In genomic region chr17:5023745-5024144, GRCm38 (mm10) we compare ENCODE assay signal across 31 mouse cellular contexts. TPM values are rescaled to one million over a fixed set of nuclear protein-coding genes. Genes with fewer than 3 reads are reported as not detected.
DNase-seq lines count a peak whose midpoint lies in the region; ATAC-seq and TF ChIP-seq lines count a peak whose summit lies in the region.
"Had no signal": no experiment of that assay in that cellular context is flagged by ENCODE, and none has a peak within 500 bp of the region (broad histone marks: within the 10 kb centered on the region; RNA-seq: fewer than 3 reads in every experiment).

No protein-coding gene starts in this region.

- H3K9ac ChIP-seq in hindbrain, embryonic 13.5 days: peak overlapping the region; percentile 10; the same call in 1 of the 2 replicates
- no peak overlapping the region for H3K9ac ChIP-seq in hindbrain, postnatal 0 days (replicated peaks; ENCODE audit: low read length)
- no peak overlapping the region for H3K9ac ChIP-seq in kidney, embryonic 15.5 days
- H3K9ac ChIP-seq in midbrain, embryonic 13.5 days (replicated peaks): 0 out of 2 replicates have a peak overlapping the region, but pooled peaks have one; percentile 7
- no peak overlapping the region for H3K9ac ChIP-seq in midbrain, embryonic 15.5 days
- no peak overlapping the region for H3K9ac ChIP-seq in liver, embryonic 11.5 days (ENCODE audit: low read depth, low read length)
- H3K9ac ChIP-seq: embryonic facial prominence, embryonic 13.5 days; forebrain, embryonic 12.5 days; forebrain, embryonic 15.5 days; heart, embryonic 12.5 days; heart, embryonic 15.5 days had no signal

- H3K9me3 ChIP-seq in hindbrain, embryonic 13.5 days: no peaks in the 10 kb centered on the region
- H3K9me3 ChIP-seq in hindbrain, postnatal 0 days (ENCODE audit: low read length): no peaks in the 10 kb centered on the region
- no peaks in the 10 kb centered on the region for H3K9me3 ChIP-seq in kidney, embryonic 15.5 days (replicated peaks)
- no peaks in the 10 kb centered on the region for H3K9me3 ChIP-seq in midbrain, embryonic 13.5 days
- H3K9me3 ChIP-seq in midbrain, embryonic 15.5 days: no peaks in the 10 kb centered on the region
- H3K9me3 ChIP-seq in liver, embryonic 11.5 days (ENCODE audit: control insufficient read depth, low read length): no peaks in the 10 kb centered on the region
- H3K9me3 ChIP-seq: embryonic facial prominence, embryonic 10.5 days; embryonic facial prominence, embryonic 13.5 days; forebrain, embryonic 12.5 days; forebrain, embryonic 15.5 days; G1E; heart, embryonic 12.5 days; heart, embryonic 15.5 days; hindbrain, embryonic 10.5 days had no signal

- DNase-seq in hindbrain, postnatal 0 days (ENCODE audit: low spot score): no peak
- DNase-seq in kidney, postnatal 4 days: no peak
- DNase-seq in liver, embryonic 11.5 days (ENCODE audit: low spot score): no peak
- DNase-seq: adrenal gland, adult 8-10 months; adrenal gland, postnatal 25 days; B cell, adult 2 months; cerebellum, adult 11-12 months; cerebellum, adult 8-10 months; cerebellum, postnatal 10 days; cerebellum, postnatal 36 days; embryo, embryonic 11 days; gastrocnemius, postnatal 25 days; heart, adult 18-20 months; heart, postnatal 10 days; heart, postnatal 36 days had no signal

- peaks cover 56% of the 10 kb centered on the region for H3K4me1 ChIP-seq in hindbrain, embryonic 13.5 days (replicated peaks)
- peaks cover 16% of the 10 kb centered on the region for H3K4me1 ChIP-seq in hindbrain, postnatal 0 days (ENCODE audit: insufficient read depth, low read length)
- peaks cover 47% of the 10 kb centered on the region for H3K4me1 ChIP-seq in kidney, embryonic 15.5 days
- peaks cover 45% of the 10 kb centered on the region for H3K4me1 ChIP-seq in midbrain, embryonic 13.5 days (replicated peaks)
- H3K4me1 ChIP-seq in midbrain, embryonic 15.5 days: peaks cover 25% of the 10 kb centered on the region
- peaks cover 15% of the 10 kb centered on the region for H3K4me1 ChIP-seq in liver, embryonic 11.5 days (replicated peaks; ENCODE audit: control insufficient read depth, insufficient read depth, low read length)

- 70% methylated on average over 10 of the region's 10 CpGs for WGBS in hindbrain, embryonic 13.5 days
- 69% methylated on average over 10 of the region's 10 CpGs for WGBS in hindbrain, postnatal 0 days
- WGBS in kidney, embryonic 15.5 days: 62% methylated on average over 10 of the region's 10 CpGs
- 78% methylated on average over 10 of the region's 10 CpGs for WGBS in midbrain, embryonic 13.5 days
- 72% methylated on average over 10 of the region's 10 CpGs for WGBS in midbrain, embryonic 15.5 days
- 78% methylated on average over 10 of the region's 10 CpGs for whole genome bisulfite sequencing in liver, embryonic 11.5 days

- no peak overlapping the region for H3K4me3 ChIP-seq in hindbrain, embryonic 13.5 days
- no peak overlapping the region for H3K4me3 ChIP-seq in hindbrain, postnatal 0 days (ENCODE audit: low read length)
- no peak overlapping the region for H3K4me3 ChIP-seq in kidney, embryonic 15.5 days (replicated peaks)
- no peak overlapping the region for H3K4me3 ChIP-seq in midbrain, embryonic 13.5 days (replicated peaks)
- H3K4me3 ChIP-seq in midbrain, embryonic 15.5 days: no peak overlapping the region
- no peak overlapping the region for H3K4me3 ChIP-seq in liver, embryonic 11.5 days (ENCODE audit: low read depth, low read length)
- H3K4me3 ChIP-seq: embryonic facial prominence, embryonic 10.5 days; embryonic facial prominence, embryonic 13.5 days; erythroblast, embryonic 14.5 days; forebrain, embryonic 12.5 days; forebrain, embryonic 15.5 days; heart, embryonic 12.5 days; heart, embryonic 15.5 days; hindbrain, embryonic 10.5 days had no signal

- H3K36me3 ChIP-seq in hindbrain, embryonic 13.5 days: no peaks in the 10 kb centered on the region
- no peaks in the 10 kb centered on the region for H3K36me3 ChIP-seq in hindbrain, postnatal 0 days (ENCODE audit: insufficient read depth, low read length)
- H3K36me3 ChIP-seq in kidney, embryonic 15.5 days: peaks cover 5% of the 10 kb centered on the region; the same call in 1 of the 2 replicates
- no peaks in the 10 kb centered on the region for H3K36me3 ChIP-seq in midbrain, embryonic 13.5 days
- H3K36me3 ChIP-seq in midbrain, embryonic 15.5 days (replicated peaks): no peaks in the 10 kb centered on the region
- no peaks in the 10 kb centered on the region; the same call in 1 of the 2 replicates for H3K36me3 ChIP-seq in liver, embryonic 11.5 days (ENCODE audit: control insufficient read depth, insufficient read depth, low read length)
- H3K36me3 ChIP-seq: embryonic facial prominence, embryonic 13.5 days; forebrain, embryonic 12.5 days; forebrain, embryonic 15.5 days; heart, embryonic 15.5 days had no signal

- H3K27ac ChIP-seq in hindbrain, embryonic 13.5 days: no peak overlapping the region
- no peak overlapping the region for H3K27ac ChIP-seq in hindbrain, postnatal 0 days
- no peak overlapping the region for H3K27ac ChIP-seq in kidney, embryonic 15.5 days
- H3K27ac ChIP-seq in midbrain, embryonic 13.5 days: no peak overlapping the region
- H3K27ac ChIP-seq in midbrain, embryonic 15.5 days: no peak overlapping the region
- H3K27ac ChIP-seq in liver, embryonic 11.5 days (ENCODE audit: low read depth, low read length): no peak overlapping the region
- H3K27ac ChIP-seq: embryonic facial prominence, embryonic 10.5 days; embryonic facial prominence, embryonic 13.5 days; forebrain, embryonic 12.5 days; forebrain, embryonic 15.5 days; heart, embryonic 15.5 days; hindbrain, embryonic 10.5 days had no signal

- no peak for TF ChIP-seq CTCF in hindbrain, postnatal 0 days (IDR thresholded peaks at IDR 0.05; ENCODE audit: low read depth)

- no peak overlapping the region for H3K4me2 ChIP-seq in hindbrain, embryonic 13.5 days
- H3K4me2 ChIP-seq in hindbrain, postnatal 0 days (ENCODE audit: low read depth, low read length): no peak overlapping the region
- no peak overlapping the region for H3K4me2 ChIP-seq in kidney, embryonic 15.5 days
- no peak overlapping the region for H3K4me2 ChIP-seq in midbrain, embryonic 13.5 days (replicated peaks)
- H3K4me2 ChIP-seq in midbrain, embryonic 15.5 days: no peak overlapping the region
- no peak overlapping the region for H3K4me2 ChIP-seq in liver, embryonic 11.5 days
- H3K4me2 ChIP-seq: embryonic facial prominence, embryonic 13.5 days; forebrain, embryonic 12.5 days; forebrain, embryonic 15.5 days; heart, embryonic 12.5 days; heart, embryonic 15.5 days had no signal

- H3K27me3 ChIP-seq in hindbrain, embryonic 13.5 days: no peaks in the 10 kb centered on the region
- no peaks in the 10 kb centered on the region for H3K27me3 ChIP-seq in hindbrain, postnatal 0 days (ENCODE audit: insufficient read depth, low read length)
- H3K27me3 ChIP-seq in kidney, embryonic 15.5 days: no peaks in the 10 kb centered on the region
- no peaks in the 10 kb centered on the region for H3K27me3 ChIP-seq in midbrain, embryonic 13.5 days
- H3K27me3 ChIP-seq in midbrain, embryonic 15.5 days (replicated peaks): no peaks in the 10 kb centered on the region
- no peaks in the 10 kb centered on the region for H3K27me3 ChIP-seq in liver, embryonic 11.5 days (replicated peaks; ENCODE audit: control insufficient read depth, insufficient read depth, low read length)
- H3K27me3 ChIP-seq: CH12.LX; embryonic facial prominence, embryonic 13.5 days; forebrain, embryonic 12.5 days; forebrain, embryonic 15.5 days; heart, embryonic 12.5 days; heart, embryonic 15.5 days; Patski had no signal

- no peak for ATAC-seq in hindbrain, embryonic 13.5 days (ENCODE audit: low FRiP score)
- no peak for ATAC-seq in hindbrain, postnatal 0 days
- ATAC-seq in kidney, embryonic 15.5 days (replicated peaks; ENCODE audit: low FRiP score): peak; percentile 27; the same call in 1 of the 2 replicates
- no peak for ATAC-seq in midbrain, embryonic 13.5 days
- no peak for ATAC-seq in midbrain, embryonic 15.5 days (replicated peaks)
- ATAC-seq in liver, embryonic 11.5 days (replicated peaks; ENCODE audit: low FRiP score): no peak
- ATAC-seq: forebrain, embryonic 15.5 days; hindbrain, embryonic 16.5 days; Patski had no signal

RNA-seq across cellular contexts. Expression of gene Arid1b, which starts 29.6 kb away (rescaled TPM):
- polyA plus RNA-seq in hindbrain, embryonic 13.5 days (2015; fragmentation: Nextera tagmentation; extraction: Ambion mirVana): 14.8 and 16.1 TPM in 2 replicates
- 62.5 and 64.6 TPM in 2 replicates for total RNA-seq in hindbrain, postnatal 0 days (2014; rRNA removed)
- polyA plus RNA-seq in hindbrain, postnatal 0 days (2015; fragmentation: Nextera tagmentation; extraction: Ambion mirVana): 10.5 and 10.9 TPM in 2 replicates
- 11.2 and 12.9 TPM in 2 replicates for polyA plus RNA-seq in kidney, embryonic 15.5 days (2015; fragmentation: Nextera tagmentation; extraction: Ambion mirVana)
- polyA plus RNA-seq in midbrain, embryonic 13.5 days (2015; fragmentation: Nextera tagmentation; extraction: Ambion mirVana): 14.0 and 14.8 TPM in 2 replicates
- 14.4 and 16.5 TPM in 2 replicates for polyA plus RNA-seq in midbrain, embryonic 15.5 days (2015; fragmentation: Nextera tagmentation; extraction: Ambion mirVana)
- polyA plus RNA-seq in liver, embryonic 11.5 days (2014; fragmentation: Nextera tagmentation; extraction: Ambion mirVana): 8.1 and 9.1 TPM in 2 replicates

Comparison
In these comparisons a context has a peak if more than half of its experiments do, and no peak if none do; other contexts are left out.
1. H3K9ac ChIP-seq: peak in hindbrain, embryonic 13.5 days (single experiment) and midbrain, embryonic 13.5 days (single experiment); none in hindbrain, postnatal 0 days (single experiment), kidney, embryonic 15.5 days (single experiment), midbrain, embryonic 15.5 days (single experiment) and liver, embryonic 11.5 days (single experiment).